Mouse (Mus musculus): ENCODE results near the gene Rab11fip4. TPM values are rescaled to one million over a fixed set of nuclear protein-coding genes. Genes with fewer than 3 reads are reported as not detected.

The Rab11fip4 gene
- polyA plus RNA-seq, 1 experiment = 0.11 TPM

DNA sequence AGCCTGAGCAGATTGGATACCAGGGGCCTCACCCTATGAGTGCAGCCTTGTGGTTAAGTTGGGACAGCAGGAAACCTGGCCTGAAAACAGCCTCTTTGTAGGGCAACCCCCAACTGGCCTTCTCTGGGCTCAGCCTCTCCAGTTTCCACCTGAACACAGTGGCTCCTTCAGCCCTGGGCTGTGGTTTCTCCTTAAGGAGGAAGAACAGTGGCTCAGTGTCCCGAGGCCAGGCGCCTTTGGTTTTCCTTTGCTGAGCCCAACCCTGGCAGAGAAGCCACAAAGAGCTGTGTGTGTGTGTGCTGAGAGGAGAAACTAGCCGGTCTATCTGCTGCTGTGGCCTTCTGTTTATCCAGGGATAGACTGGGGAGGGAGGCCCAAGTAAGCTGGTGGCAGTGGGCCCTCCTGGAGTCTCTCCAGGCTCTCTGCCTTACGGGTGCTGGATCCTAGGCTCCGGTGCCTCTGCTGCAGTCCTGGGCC lies 59.4 kb downstream of the Rab11fip4 start:
- TF ChIP-seq MAX (IDR thresholded peaks at IDR 0.05) = no peak
- TF ChIP-seq USF1 (IDR thresholded peaks at IDR 0.05; ENCODE audit: low read depth) = no peak
- TF ChIP-seq FOSL1 (IDR thresholded peaks at IDR 0.05; ENCODE audit: insufficient read depth, low read length, poor library complexity, severe bottlenecking) = no peak
- TF ChIP-seq MYOG (IDR thresholded peaks at IDR 0.05; ENCODE audit: control insufficient read depth, extremely low read depth, insufficient read length) = no peak
- TF ChIP-seq CEBPB (IDR thresholded peaks at IDR 0.05; ENCODE audit: low read depth) = no peak
- no peak for TF ChIP-seq CTCF (IDR thresholded peaks at IDR 0.05; ENCODE audit: control insufficient read depth, insufficient read depth, insufficient read length)
- no peak for TF ChIP-seq MYOD1 (IDR thresholded peaks at IDR 0.05; ENCODE audit: control insufficient read depth, insufficient read length, low read depth)
- Histone ChIP-seq H3K36me3 (ENCODE audit: control insufficient read depth, insufficient read depth) (no peaks in the 10 kb centered on the region), H3K79me3 (ENCODE audit: low read depth) (no peaks in the 10 kb centered on the region)

DNA sequence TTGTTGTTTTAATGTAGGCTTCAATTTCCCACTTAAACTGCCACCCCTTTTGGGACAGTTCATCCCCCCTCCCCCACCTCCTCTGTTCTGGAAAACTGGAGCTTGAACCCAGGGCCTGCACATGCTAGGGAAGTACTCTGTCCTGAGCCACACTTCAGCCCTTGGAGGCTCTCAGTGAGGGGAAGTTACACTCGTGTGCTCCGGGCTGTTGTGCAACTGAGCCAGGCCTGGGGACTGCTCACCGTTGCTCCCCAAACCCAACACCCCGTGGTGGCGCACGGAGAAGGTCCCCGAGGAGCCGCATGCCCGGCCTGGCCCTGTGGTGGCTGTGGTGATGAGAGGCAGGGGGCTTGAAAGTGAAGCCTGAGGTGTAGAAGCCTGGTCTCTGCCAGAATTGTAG lies 61.2 kb downstream of the Rab11fip4 start:
- TF ChIP-seq CEBPB (IDR thresholded peaks at IDR 0.05; ENCODE audit: low read depth) = no peak
- no peak for TF ChIP-seq MYOG (IDR thresholded peaks at IDR 0.05; ENCODE audit: control insufficient read depth, extremely low read depth, insufficient read length)
- no peak for TF ChIP-seq MYOD1 (IDR thresholded peaks at IDR 0.05; ENCODE audit: control insufficient read depth, insufficient read length, low read depth)
- TF ChIP-seq CTCF (IDR thresholded peaks at IDR 0.05; ENCODE audit: control insufficient read depth, insufficient read depth, insufficient read length) = no peak
- no peak for TF ChIP-seq FOSL1 (IDR thresholded peaks at IDR 0.05; ENCODE audit: insufficient read depth, low read length, poor library complexity, severe bottlenecking)
- TF ChIP-seq MAX (IDR thresholded peaks at IDR 0.05) = no peak
- TF ChIP-seq USF1 (IDR thresholded peaks at IDR 0.05; ENCODE audit: low read depth) = no peak

More for the DNA sequence above, 59.4 kb downstream of the Rab11fip4 start:
- H3ac ChIP-seq (ENCODE audit: control insufficient read depth, insufficient read length, low read depth) = no peak overlapping the region
- H3K27me3 ChIP-seq (ENCODE audit: control insufficient read depth, insufficient read depth, insufficient read length) = peaks cover 24% of the 10 kb centered on the region
- no peak overlapping the region for H3K4me3 ChIP-seq (ENCODE audit: insufficient read depth, poor library complexity, severe bottlenecking)
- H3K79me2 ChIP-seq (ENCODE audit: control insufficient read depth, insufficient read depth) = no peaks in the 10 kb centered on the region

DNA sequence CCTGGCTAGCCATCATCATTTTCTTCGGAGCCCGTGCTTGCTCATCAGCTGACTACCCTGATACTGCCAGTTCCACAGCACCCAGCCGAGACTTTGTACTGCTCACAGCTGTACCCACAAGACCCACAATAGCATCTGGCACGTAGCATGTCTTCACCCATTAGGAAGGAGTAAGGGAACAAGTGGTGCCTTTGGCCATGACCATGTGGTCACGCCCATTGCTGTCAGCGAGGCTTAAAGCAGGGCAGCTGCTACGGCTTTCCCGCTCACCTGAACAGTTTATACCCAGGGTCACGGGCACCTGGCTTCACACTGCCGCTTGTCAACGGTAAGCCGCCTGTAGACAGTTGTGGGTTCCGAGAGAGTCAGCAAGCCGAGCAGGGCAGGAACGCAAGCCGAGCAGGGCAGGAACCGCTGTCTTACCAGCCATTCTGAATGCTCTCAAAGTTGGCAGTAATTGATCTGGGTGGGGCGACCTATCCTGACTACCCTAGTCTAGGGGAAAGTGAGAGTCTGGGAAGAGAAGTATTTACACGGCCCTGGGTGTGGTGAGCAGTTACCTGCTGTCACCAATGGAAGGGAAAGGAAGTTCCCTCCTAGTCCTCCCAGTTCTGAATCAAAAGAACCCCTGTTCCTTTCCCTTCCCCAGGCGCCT lies 62.0 kb downstream of the Rab11fip4 start:
- no peak overlapping the region for H3ac ChIP-seq (ENCODE audit: control insufficient read depth, insufficient read length, low read depth)
- no peaks in the 10 kb centered on the region for H3K79me2 ChIP-seq (ENCODE audit: control insufficient read depth, insufficient read depth)
- peaks cover 25% of the 10 kb centered on the region for H3K27me3 ChIP-seq (ENCODE audit: control insufficient read depth, insufficient read depth, insufficient read length)
- TF ChIP-seq CTCF (IDR thresholded peaks at IDR 0.05; ENCODE audit: control insufficient read depth, insufficient read depth, insufficient read length) = no peak
- H3K79me3 ChIP-seq (ENCODE audit: low read depth) = no peaks in the 10 kb centered on the region
- no peaks in the 10 kb centered on the region for H3K36me3 ChIP-seq (ENCODE audit: control insufficient read depth, insufficient read depth)
- no peak overlapping the region for H3K4me3 ChIP-seq (ENCODE audit: insufficient read depth, poor library complexity, severe bottlenecking)

More for the DNA sequence above, 61.2 kb downstream of the Rab11fip4 start:
- Histone ChIP-seq H3K79me3 (ENCODE audit: low read depth) (no peaks in the 10 kb centered on the region), H3K36me3 (ENCODE audit: control insufficient read depth, insufficient read depth) (no peaks in the 10 kb centered on the region), H3ac (ENCODE audit: control insufficient read depth, insufficient read length, low read depth) (no peak overlapping the region), H3K4me3 (ENCODE audit: insufficient read depth, poor library complexity, severe bottlenecking) (no peak overlapping the region), H3K27me3 (ENCODE audit: control insufficient read depth, insufficient read depth, insufficient read length) (peaks cover 29% of the 10 kb centered on the region), H3K79me2 (ENCODE audit: control insufficient read depth, insufficient read depth) (no peaks in the 10 kb centered on the region)

DNA sequence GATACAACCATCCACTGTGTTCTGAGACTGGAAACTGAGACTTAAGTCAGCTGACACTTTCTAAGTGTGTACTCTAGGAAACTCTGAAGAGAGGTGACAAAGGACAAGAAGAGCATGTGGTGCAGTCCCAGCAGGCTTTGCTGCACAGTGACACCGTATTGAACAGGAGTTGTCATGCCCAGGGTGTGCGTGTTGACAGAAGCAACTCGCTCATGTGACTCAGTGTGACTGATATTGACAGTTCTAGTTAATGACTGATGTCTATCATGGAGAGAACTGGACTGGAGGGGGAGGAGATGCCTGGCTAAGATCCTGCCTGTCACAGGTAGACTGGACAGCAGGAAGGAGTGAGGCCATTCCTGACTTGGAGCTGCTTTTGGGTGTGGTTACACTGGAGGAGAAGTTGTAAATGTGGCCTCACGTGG lies 63.4 kb downstream of the Rab11fip4 start:
- no peak for TF ChIP-seq USF1 (IDR thresholded peaks at IDR 0.05; ENCODE audit: low read depth)
- no peak for TF ChIP-seq CEBPB (IDR thresholded peaks at IDR 0.05; ENCODE audit: low read depth)
- no peak for TF ChIP-seq CTCF (IDR thresholded peaks at IDR 0.05; ENCODE audit: control insufficient read depth, insufficient read depth, insufficient read length)
- TF ChIP-seq MYOG (IDR thresholded peaks at IDR 0.05; ENCODE audit: control insufficient read depth, extremely low read depth, insufficient read length) = no peak
- no peak for TF ChIP-seq MAX (IDR thresholded peaks at IDR 0.05)
- no peak for TF ChIP-seq FOSL1 (IDR thresholded peaks at IDR 0.05; ENCODE audit: insufficient read depth, low read length, poor library complexity, severe bottlenecking)
- no peak for TF ChIP-seq MYOD1 (IDR thresholded peaks at IDR 0.05; ENCODE audit: control insufficient read depth, insufficient read length, low read depth)
- H3K79me2 ChIP-seq (ENCODE audit: control insufficient read depth, insufficient read depth) = no peaks in the 10 kb centered on the region
- H3K27me3 ChIP-seq (ENCODE audit: control insufficient read depth, insufficient read depth, insufficient read length) = peaks cover 18% of the 10 kb centered on the region
- H3ac ChIP-seq (ENCODE audit: control insufficient read depth, insufficient read length, low read depth) = no peak overlapping the region
- no peaks in the 10 kb centered on the region for H3K36me3 ChIP-seq (ENCODE audit: control insufficient read depth, insufficient read depth)
- H3K79me3 ChIP-seq (ENCODE audit: low read depth) = no peaks in the 10 kb centered on the region
- no peak overlapping the region for H3K4me3 ChIP-seq (ENCODE audit: insufficient read depth, poor library complexity, severe bottlenecking)

DNA sequence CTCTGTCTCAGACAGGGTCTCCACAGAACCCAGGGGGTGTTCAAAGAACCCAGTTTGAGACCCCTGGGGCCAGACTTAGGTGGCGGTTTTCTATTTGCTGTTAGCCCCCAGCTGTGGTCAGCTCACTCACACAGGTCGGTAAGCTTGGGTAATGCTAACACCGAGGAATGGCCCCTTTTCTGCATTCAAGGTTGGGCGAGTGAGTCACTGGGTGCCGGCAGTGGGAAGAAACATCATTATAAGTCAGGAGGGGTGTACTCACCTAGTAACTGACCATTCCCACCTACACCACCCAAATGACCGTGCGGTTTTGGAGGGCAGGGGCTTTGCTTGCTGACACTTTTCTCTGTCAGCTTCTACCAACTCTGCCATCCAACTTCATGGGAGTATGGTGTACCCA lies 64.6 kb downstream of the Rab11fip4 start:
- TF ChIP-seq MYOG (IDR thresholded peaks at IDR 0.05; ENCODE audit: control insufficient read depth, extremely low read depth, insufficient read length) (no peak), CTCF (IDR thresholded peaks at IDR 0.05; ENCODE audit: control insufficient read depth, insufficient read depth, insufficient read length) (no peak), USF1 (IDR thresholded peaks at IDR 0.05; ENCODE audit: low read depth) (no peak), MAX (IDR thresholded peaks at IDR 0.05) (no peak), CEBPB (IDR thresholded peaks at IDR 0.05; ENCODE audit: low read depth) (no peak), FOSL1 (IDR thresholded peaks at IDR 0.05; ENCODE audit: insufficient read depth, low read length, poor library complexity, severe bottlenecking) (no peak), MYOD1 (IDR thresholded peaks at IDR 0.05; ENCODE audit: control insufficient read depth, insufficient read length, low read depth) (no peak)
- Histone ChIP-seq H3K4me3 (ENCODE audit: insufficient read depth, poor library complexity, severe bottlenecking) (no peak overlapping the region), H3K79me2 (ENCODE audit: control insufficient read depth, insufficient read depth) (no peaks in the 10 kb centered on the region), H3K36me3 (ENCODE audit: control insufficient read depth, insufficient read depth) (no peaks in the 10 kb centered on the region), H3ac (ENCODE audit: control insufficient read depth, insufficient read length, low read depth) (no peak overlapping the region), H3K27me3 (ENCODE audit: control insufficient read depth, insufficient read depth, insufficient read length) (peaks cover 23% of the 10 kb centered on the region), H3K79me3 (ENCODE audit: low read depth) (no peaks in the 10 kb centered on the region)

DNA sequence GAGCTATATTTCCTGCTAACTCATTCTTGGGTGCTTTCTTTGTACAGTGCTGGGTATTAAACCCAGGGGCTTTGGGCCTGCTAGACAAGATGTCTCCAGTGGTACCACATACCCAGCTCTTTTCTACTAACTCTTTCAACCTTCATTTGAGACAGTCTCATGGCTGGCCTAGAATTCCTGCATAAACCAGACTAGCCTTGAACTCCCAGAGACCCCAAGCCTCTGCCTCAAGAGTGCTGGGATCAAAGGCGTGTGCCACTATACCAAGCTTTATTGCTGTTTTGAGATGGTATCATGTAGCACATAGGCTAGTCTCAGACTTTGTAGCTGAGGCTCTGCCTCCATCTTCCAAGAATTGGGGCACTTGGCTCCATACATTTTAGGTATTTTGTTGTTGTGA lies 65.5 kb downstream of the Rab11fip4 start:
- TF ChIP-seq MYOD1 (IDR thresholded peaks at IDR 0.05; ENCODE audit: control insufficient read depth, insufficient read length, low read depth) = no peak
- no peak for TF ChIP-seq FOSL1 (IDR thresholded peaks at IDR 0.05; ENCODE audit: insufficient read depth, low read length, poor library complexity, severe bottlenecking)
- TF ChIP-seq MAX (IDR thresholded peaks at IDR 0.05) = no peak
- TF ChIP-seq USF1 (IDR thresholded peaks at IDR 0.05; ENCODE audit: low read depth) = no peak
- no peak for TF ChIP-seq CEBPB (IDR thresholded peaks at IDR 0.05; ENCODE audit: low read depth)
- no peak for TF ChIP-seq CTCF (IDR thresholded peaks at IDR 0.05; ENCODE audit: control insufficient read depth, insufficient read depth, insufficient read length)
- no peak for TF ChIP-seq MYOG (IDR thresholded peaks at IDR 0.05; ENCODE audit: control insufficient read depth, extremely low read depth, insufficient read length)
- H3K79me2 ChIP-seq (ENCODE audit: control insufficient read depth, insufficient read depth) = no peaks in the 10 kb centered on the region
- no peaks in the 10 kb centered on the region for H3K36me3 ChIP-seq (ENCODE audit: control insufficient read depth, insufficient read depth)
- no peak overlapping the region for H3ac ChIP-seq (ENCODE audit: control insufficient read depth, insufficient read length, low read depth)
- H3K4me3 ChIP-seq (ENCODE audit: insufficient read depth, poor library complexity, severe bottlenecking) = no peak overlapping the region
- no peaks in the 10 kb centered on the region for H3K79me3 ChIP-seq (ENCODE audit: low read depth)
- peaks cover 25% of the 10 kb centered on the region for H3K27me3 ChIP-seq (ENCODE audit: control insufficient read depth, insufficient read depth, insufficient read length)

Data from C2C12 (cell line).